Mouse (Mus musculus): ENCODE measurements around the gene Tex21. TPM values are rescaled to one million over a fixed set of nuclear protein-coding genes. Genes with fewer than 3 reads are reported as not detected.

Tex21 gene
- not detected in 2 replicates for polyA plus RNA-seq (2015; fragmentation: Nextera tagmentation; extraction: Ambion mirVana)

- Histone ChIP-seq H3K9me3 (ENCODE audit: control insufficient read depth, low read length) (no peaks in the 10 kb centered on the region), H3K4me1 (replicated peaks; ENCODE audit: control insufficient read depth, insufficient read depth, low read length) (no peaks in the 10 kb centered on the region), H3K36me3 (ENCODE audit: control insufficient read depth, insufficient read depth) (no peaks in the 10 kb centered on the region), H3K27me3 (replicated peaks; ENCODE audit: control insufficient read depth, insufficient read depth, low read length) (no peaks in the 10 kb centered on the region), H3K4me3 (replicated peaks; ENCODE audit: low read length) (no peak within 1 kb of the TSS), H3K4me2 (ENCODE audit: low read length) (no peak within 1 kb of the TSS), H3K9ac (replicated peaks; ENCODE audit: low read depth, low read length) (no peak within 1 kb of the TSS), H3K27ac (ENCODE audit: low read length) (no peak within 1 kb of the TSS)
- ATAC-seq, result no peak
- 79% methylated on average over 6 of the region's 6 CpGs for WGBS
Observed at GRCm38 (mm10) chr12:76246646-76247045, at the start of gene Tex21. TSS of gene Tex21 (minus strand) at chr12:76246746.

GRCm38 (mm10) chr12:76293192-76293591 lies 46.6 kb upstream of the Tex21 start:
- 57% methylated on average over 7 of the region's 7 CpGs for WGBS
- ATAC-seq, result no peak
- H3K27me3 ChIP-seq (replicated peaks; ENCODE audit: control insufficient read depth, insufficient read depth, low read length), result no peaks in the 10 kb centered on the region
- H3K36me3 ChIP-seq (ENCODE audit: control insufficient read depth, insufficient read depth), result peaks cover 7% of the 10 kb centered on the region
- no peak overlapping the region for H3K27ac ChIP-seq (ENCODE audit: low read length)
- H3K4me2 ChIP-seq (ENCODE audit: low read length), result no peak overlapping the region
- H3K9ac ChIP-seq (replicated peaks; ENCODE audit: low read depth, low read length), result no peak overlapping the region
- no peaks in the 10 kb centered on the region for H3K9me3 ChIP-seq (ENCODE audit: control insufficient read depth, low read length)
- peaks cover 5% of the 10 kb centered on the region; the same call in 1 of the 2 replicates for H3K4me1 ChIP-seq (replicated peaks; ENCODE audit: control insufficient read depth, insufficient read depth, low read length)
- no peak overlapping the region for H3K4me3 ChIP-seq (replicated peaks; ENCODE audit: low read length)

- Histone ChIP-seq H3K27me3 (replicated peaks; ENCODE audit: control insufficient read depth, insufficient read depth, low read length) (no peaks in the 10 kb centered on the region), H3K4me3 (replicated peaks; ENCODE audit: low read length) (no peak overlapping the region), H3K36me3 (ENCODE audit: control insufficient read depth, insufficient read depth) (peaks cover 2% of the 10 kb centered on the region), H3K4me1 (replicated peaks; ENCODE audit: control insufficient read depth, insufficient read depth, low read length) (peaks cover 12% of the 10 kb centered on the region), H3K4me2 (ENCODE audit: low read length) (no peak overlapping the region), H3K9ac (replicated peaks; ENCODE audit: low read depth, low read length) (no peak overlapping the region), H3K9me3 (ENCODE audit: control insufficient read depth, low read length) (no peaks in the 10 kb centered on the region), H3K27ac (ENCODE audit: low read length) (no peak overlapping the region)
- WGBS, result 96% methylated on average over 2 of the region's 2 CpGs
- ATAC-seq, result no peak
Observed at GRCm38 (mm10) chr12:76290271-76290670, 43.7 kb upstream of the Tex21 start.

GRCm38 (mm10) chr12:76289428-76289827 lies 42.9 kb upstream of the Tex21 start:
- Histone ChIP-seq H3K9me3 (ENCODE audit: control insufficient read depth, low read length) (no peaks in the 10 kb centered on the region), H3K4me3 (replicated peaks; ENCODE audit: low read length) (no peak overlapping the region), H3K27ac (ENCODE audit: low read length) (0 out of 2 replicates have a peak overlapping the region, but pooled peaks have one; percentile 4), H3K4me2 (ENCODE audit: low read length) (no peak overlapping the region), H3K36me3 (ENCODE audit: control insufficient read depth, insufficient read depth) (peaks cover 2% of the 10 kb centered on the region; the same call in 1 of the 2 replicates), H3K4me1 (replicated peaks; ENCODE audit: control insufficient read depth, insufficient read depth, low read length) (peaks cover 12% of the 10 kb centered on the region), H3K9ac (replicated peaks; ENCODE audit: low read depth, low read length) (no peak overlapping the region), H3K27me3 (replicated peaks; ENCODE audit: control insufficient read depth, insufficient read depth, low read length) (no peaks in the 10 kb centered on the region)
- WGBS, result 87% methylated on average over 12 of the region's 12 CpGs
- no peak for ATAC-seq

- Histone ChIP-seq H3K4me2 (ENCODE audit: low read length) (no peak overlapping the region), H3K9me3 (ENCODE audit: control insufficient read depth, low read length) (no peaks in the 10 kb centered on the region), H3K27me3 (replicated peaks; ENCODE audit: control insufficient read depth, insufficient read depth, low read length) (no peaks in the 10 kb centered on the region), H3K4me3 (replicated peaks; ENCODE audit: low read length) (no peak overlapping the region), H3K4me1 (replicated peaks; ENCODE audit: control insufficient read depth, insufficient read depth, low read length) (peaks cover 12% of the 10 kb centered on the region), H3K27ac (ENCODE audit: low read length) (peak overlapping the region; percentile 76), H3K9ac (replicated peaks; ENCODE audit: low read depth, low read length) (no peak overlapping the region), H3K36me3 (ENCODE audit: control insufficient read depth, insufficient read depth) (peaks cover 2% of the 10 kb centered on the region; the same call in 1 of the 2 replicates)
- ATAC-seq, result peak; percentile 68
- 24% methylated on average over 5 of the region's 5 CpGs for WGBS
Observed at GRCm38 (mm10) chr12:76288494-76288893, 41.9 kb upstream of the Tex21 start.

GRCm38 (mm10) chr12:76287986-76288385 lies 41.4 kb upstream of the Tex21 start:
- Histone ChIP-seq H3K4me2 (ENCODE audit: low read length) (no peak overlapping the region), H3K4me3 (replicated peaks; ENCODE audit: low read length) (no peak overlapping the region), H3K27me3 (replicated peaks; ENCODE audit: control insufficient read depth, insufficient read depth, low read length) (no peaks in the 10 kb centered on the region), H3K9me3 (ENCODE audit: control insufficient read depth, low read length) (no peaks in the 10 kb centered on the region), H3K27ac (ENCODE audit: low read length) (peak overlapping the region; percentile 86), H3K4me1 (replicated peaks; ENCODE audit: control insufficient read depth, insufficient read depth, low read length) (peaks cover 12% of the 10 kb centered on the region), H3K9ac (replicated peaks; ENCODE audit: low read depth, low read length) (no peak overlapping the region), H3K36me3 (ENCODE audit: control insufficient read depth, insufficient read depth) (peaks cover 2% of the 10 kb centered on the region; the same call in 1 of the 2 replicates)
- peak; percentile 83 for ATAC-seq
- 10% methylated on average over 8 of the region's 8 CpGs for WGBS

GRCm38 (mm10) chr12:76285418-76285817 lies 38.9 kb upstream of the Tex21 start:
- ATAC-seq, result no peak
- WGBS, result 84% methylated on average over 6 of the region's 6 CpGs
- no peak overlapping the region for H3K4me2 ChIP-seq (ENCODE audit: low read length)
- no peak overlapping the region for H3K4me3 ChIP-seq (replicated peaks; ENCODE audit: low read length)
- no peak overlapping the region for H3K27ac ChIP-seq (ENCODE audit: low read length)
- peaks cover 16% of the 10 kb centered on the region for H3K4me1 ChIP-seq (replicated peaks; ENCODE audit: control insufficient read depth, insufficient read depth, low read length)
- no peaks in the 10 kb centered on the region for H3K27me3 ChIP-seq (replicated peaks; ENCODE audit: control insufficient read depth, insufficient read depth, low read length)
- no peaks in the 10 kb centered on the region for H3K9me3 ChIP-seq (ENCODE audit: control insufficient read depth, low read length)
- no peaks in the 10 kb centered on the region; the same call in 1 of the 2 replicates for H3K36me3 ChIP-seq (ENCODE audit: control insufficient read depth, insufficient read depth)
- H3K9ac ChIP-seq (replicated peaks; ENCODE audit: low read depth, low read length), result no peak overlapping the region

- no peak for ATAC-seq
- no peaks in the 10 kb centered on the region for H3K9me3 ChIP-seq (ENCODE audit: control insufficient read depth, low read length)
- no peak overlapping the region for H3K9ac ChIP-seq (replicated peaks; ENCODE audit: low read depth, low read length)
- H3K27ac ChIP-seq (ENCODE audit: low read length), result no peak overlapping the region
- H3K4me1 ChIP-seq (replicated peaks; ENCODE audit: control insufficient read depth, insufficient read depth, low read length), result peaks cover 13% of the 10 kb centered on the region
- H3K4me3 ChIP-seq (replicated peaks; ENCODE audit: low read length), result no peak overlapping the region
- H3K36me3 ChIP-seq (ENCODE audit: control insufficient read depth, insufficient read depth), result no peaks in the 10 kb centered on the region
- H3K4me2 ChIP-seq (ENCODE audit: low read length), result no peak overlapping the region
- H3K27me3 ChIP-seq (replicated peaks; ENCODE audit: control insufficient read depth, insufficient read depth, low read length), result no peaks in the 10 kb centered on the region
- WGBS, result 81% methylated on average over 17 of the region's 17 CpGs
Observed at GRCm38 (mm10) chr12:76282532-76283173, 36.1 kb upstream of the Tex21 start.

- 29% methylated on average over 4 of the region's 4 CpGs for WGBS
Observed at GRCm38 (mm10) chr12:76282132-76282531, 35.6 kb upstream of the Tex21 start.

More at GRCm38 (mm10) chr12:76282132-76282531, 35.6 kb upstream of the Tex21 start:
- Histone ChIP-seq H3K36me3 (ENCODE audit: control insufficient read depth, insufficient read depth) (no peaks in the 10 kb centered on the region), H3K4me1 (replicated peaks; ENCODE audit: control insufficient read depth, insufficient read depth, low read length) (peaks cover 8% of the 10 kb centered on the region), H3K9me3 (ENCODE audit: control insufficient read depth, low read length) (no peaks in the 10 kb centered on the region), H3K27ac (ENCODE audit: low read length) (no peak overlapping the region), H3K4me2 (ENCODE audit: low read length) (no peak overlapping the region), H3K9ac (replicated peaks; ENCODE audit: low read depth, low read length) (no peak overlapping the region), H3K27me3 (replicated peaks; ENCODE audit: control insufficient read depth, insufficient read depth, low read length) (no peaks in the 10 kb centered on the region), H3K4me3 (replicated peaks; ENCODE audit: low read length) (no peak overlapping the region)
- ATAC-seq, result peak; percentile 30
